Mouse (Mus musculus) liver, embryonic 14.5 days (tissue): ENCODE data around the gene Tmem181a. TPM values are rescaled to one million over a fixed set of nuclear protein-coding genes. Genes with fewer than 3 reads are reported as not detected.
"Not testable (repeated sequence)": the region's sequence is repeated elsewhere in the genome, so short reads cannot be mapped to it uniquely, and the experiment has no call there.

Source experiments
- ATAC-seq: fragments of 200-750 bp; cut with Nextera tagmentation; 2 replicates; pipeline ENCODE4 v1.8.0; 2017; ENCODE audit warnings: moderate number of reproducible peaks, mild to moderate bottlenecking, moderate library complexity; ENCODE audit not compliant: insufficient read depth
- DNase-seq, 3 experiments: peaks; one replicate each; pipeline ENCODE4 v3.0.0-alpha.2; 2012 to 2013; ENCODE audit warnings: low read depth in 3 of 3, low spot score in 3 of 3
- H3K27ac ChIP-seq: fragments of 300-500 bp; sonication (generic); 2 replicates; pipeline ENCODE4 v1.5.1; 2014; ENCODE audit warnings: moderate library complexity, mild to moderate bottlenecking, control low read depth, inconsistent platforms
- H3K27me3 ChIP-seq: fragments of 300-500 bp; sonication (generic); 2 replicates; pipeline ENCODE4 v1.6.1; 2014; ENCODE audit warnings: mild to moderate bottlenecking, low read length, moderate library complexity; ENCODE audit not compliant: control insufficient read depth, insufficient read depth
- H3K36me3 ChIP-seq: fragments of 300-500 bp; sonication (generic); replicated peaks from 2 replicates; pipeline ENCODE4 v1.6.1; 2014; ENCODE audit warnings: low read depth; ENCODE audit not compliant: control insufficient read depth, insufficient read depth
- H3K4me1 ChIP-seq, 2 experiments: fragments of 200-500 bp in 1 of 2; fragments of 300-500 bp in 1 of 2; sonication (generic) in 1 of 2; replicated peaks; 2 replicates each; pipeline ENCODE4 v1.6.1; 2012 to 2014; ENCODE audit warnings: antibody characterized with exemption in 1 of 2, inconsistent platforms in 1 of 2, low read length in 1 of 2; ENCODE audit not compliant: control insufficient read depth in 2 of 2, insufficient read depth in 2 of 2
- H3K4me2 ChIP-seq: fragments of 300-500 bp; sonication (generic); 2 replicates; pipeline ENCODE4 v1.6.1; 2014; ENCODE audit warnings: low read depth, mild to moderate bottlenecking, control low read depth, moderate library complexity
- H3K4me3 ChIP-seq, 2 experiments: fragments of 200-500 bp in 1 of 2; fragments of 300-500 bp in 1 of 2; sonication (generic) in 1 of 2; 2 replicates each; pipeline ENCODE4 v1.5.1; 2012 to 2014; ENCODE audit warnings: low read depth in 2 of 2, low read length in 2 of 2, mild to moderate bottlenecking in 2 of 2, control low read depth in 1 of 2, inconsistent platforms in 1 of 2, moderate library complexity in 1 of 2; ENCODE audit not compliant: insufficient read depth in 1 of 2
- H3K9ac ChIP-seq: fragments of 300-500 bp; sonication (generic); replicated peaks from 2 replicates; pipeline ENCODE4 v1.6.1; 2014; ENCODE audit warnings: mild to moderate bottlenecking, control low read depth, moderate library complexity
- H3K9me3 ChIP-seq: fragments of 300-500 bp; sonication (generic); 2 replicates; pipeline ENCODE4 v1.6.1; 2016; ENCODE audit warnings: low read length, mixed read lengths; ENCODE audit not compliant: control insufficient read depth
- WGBS: fragments of 180-500 bp; shearing (Covaris S2); extraction: QIAGEN DNeasy Blood & Tissue Kit; methylation state at CpG from one replicate; pipeline ENCODE4 v1.1.7; 2014; ENCODE audit not compliant: insufficient replicate concordance; 5-methylcytosine and 5-hydroxymethylcytosine counted together
- polyA plus RNA-seq, 2 experiments: library from polyadenylated mRNA; depleted of rRNA in 1 of 2; stranded (reverse) in 1 of 2; unstranded in 1 of 2; fragments of >200 nt; fragmentation: Nextera tagmentation in 1 of 2; extraction: Ambion mirVana in 1 of 2; gene quantifications; 2 replicates each; pipeline versions ENCODE4 v1.2.1 to v1.2.3; 2012 to 2014

Tmem181a gene
- polyA plus RNA-seq, 2 experiments = 2.3 to 2.5 TPM

DNA sequence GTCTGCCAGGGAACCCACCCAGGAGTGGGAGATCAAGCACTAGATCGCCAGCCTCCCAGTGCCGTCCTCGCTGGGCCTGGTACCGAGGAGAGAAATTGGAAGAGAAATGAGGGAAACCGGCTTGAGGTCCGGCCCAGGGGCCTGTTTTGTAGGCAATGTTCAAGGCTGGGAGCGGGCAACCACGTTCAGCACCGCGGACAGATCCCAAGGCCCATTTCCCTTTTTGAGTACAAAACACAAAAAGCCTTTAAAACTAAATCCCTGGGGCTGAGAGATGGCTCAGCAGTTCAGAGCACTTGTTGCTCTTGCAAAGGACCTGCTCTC is 65.1 kb downstream of the Tmem181a start:
- H3K4me2 ChIP-seq, ATAC-seq, H3K36me3 ChIP-seq, H3K27ac ChIP-seq, DNase-seq, H3K4me1 ChIP-seq, H3K4me3 ChIP-seq, H3K9ac ChIP-seq, H3K9me3 ChIP-seq, H3K27me3 ChIP-seq: not testable (repeated sequence)
- WGBS = no CpG with 5 or more reads among the region's 10 CpGs

DNA sequence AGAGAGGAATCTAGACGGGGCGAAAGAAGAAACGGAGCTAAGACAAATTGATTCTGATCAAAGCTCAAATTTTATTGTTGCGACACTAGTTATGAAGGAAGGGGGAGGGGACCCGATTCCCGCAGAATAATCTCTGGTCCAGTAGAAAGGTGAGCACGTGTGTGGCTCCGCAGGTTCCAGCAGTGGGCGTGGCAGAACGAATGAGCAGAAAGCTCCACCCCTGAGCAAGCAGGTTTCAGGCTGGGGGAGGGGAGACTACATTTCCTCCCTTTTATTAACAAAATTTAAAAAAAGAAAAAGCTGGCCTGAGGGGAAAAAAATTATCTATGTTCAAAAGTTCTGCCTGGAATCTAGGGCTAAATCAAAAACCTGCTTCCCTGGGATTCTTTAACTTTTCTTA is 68.4 kb downstream of the Tmem181a start:
- H3K4me2 ChIP-seq, H3K36me3 ChIP-seq, H3K9ac ChIP-seq, H3K4me1 ChIP-seq, H3K27ac ChIP-seq, ATAC-seq, H3K4me3 ChIP-seq, DNase-seq, H3K27me3 ChIP-seq, H3K9me3 ChIP-seq: not testable (repeated sequence)
- 60% methylated on average over 10 of the region's 10 CpGs for WGBS

DNA sequence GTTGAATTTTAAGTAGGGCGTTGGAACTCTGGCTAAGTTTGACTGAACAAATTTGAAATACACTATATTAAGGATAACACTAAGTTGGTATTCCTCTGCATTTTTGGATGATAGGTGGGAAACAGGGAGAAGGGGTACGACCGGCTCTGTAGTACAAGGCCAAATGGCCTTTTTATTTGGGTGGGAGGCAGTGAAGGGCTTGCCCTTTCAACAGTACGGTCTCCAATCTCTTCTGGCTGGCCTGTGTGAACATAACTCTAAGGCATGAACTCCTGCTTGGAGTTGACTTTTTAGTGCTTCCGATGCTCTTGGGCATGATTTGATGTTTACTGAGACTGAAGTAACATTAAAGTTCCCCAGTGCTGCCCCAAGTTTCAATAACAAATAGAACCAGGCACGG is 68.9 kb downstream of the Tmem181a start:
- H3K36me3 ChIP-seq, H3K27me3 ChIP-seq, H3K4me1 ChIP-seq, ATAC-seq, H3K4me3 ChIP-seq, H3K27ac ChIP-seq, H3K4me2 ChIP-seq, H3K9me3 ChIP-seq, H3K9ac ChIP-seq, DNase-seq: not testable (repeated sequence)
- 62% methylated on average over 6 of the region's 6 CpGs for WGBS

DNA sequence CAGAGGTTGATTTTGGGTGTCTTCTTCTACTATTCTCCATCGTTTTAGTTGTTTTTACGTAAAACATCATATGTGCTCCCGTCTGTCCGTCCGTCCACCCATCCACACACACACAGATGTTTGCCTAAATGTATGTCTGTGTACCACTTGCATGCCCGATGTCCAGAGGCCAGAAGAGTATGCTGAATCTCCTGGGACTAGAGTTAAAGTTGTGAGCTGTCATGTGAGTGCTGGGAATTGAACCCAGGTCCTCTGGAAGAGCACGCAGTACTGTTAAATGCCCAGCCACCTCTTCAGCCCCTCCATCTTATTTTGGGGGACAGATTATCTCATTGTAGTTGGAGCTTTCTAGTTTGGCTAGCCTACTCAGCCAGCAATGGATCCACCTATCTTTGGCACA is 70.9 kb downstream of the Tmem181a start:
- not testable (repeated sequence) for H3K27ac ChIP-seq, H3K36me3 ChIP-seq, H3K4me1 ChIP-seq, ATAC-seq, H3K9me3 ChIP-seq, H3K4me2 ChIP-seq, H3K27me3 ChIP-seq, DNase-seq, H3K9ac ChIP-seq, H3K4me3 ChIP-seq
- WGBS = 66% methylated on average over 7 of the region's 7 CpGs

- not testable (repeated sequence) for H3K36me3 ChIP-seq, DNase-seq, H3K27ac ChIP-seq, H3K9me3 ChIP-seq, H3K4me3 ChIP-seq, ATAC-seq, H3K4me1 ChIP-seq, H3K4me2 ChIP-seq, H3K9ac ChIP-seq, H3K27me3 ChIP-seq
- 62% methylated on average over 3 of the region's 4 CpGs for WGBS
These were observed 72.3 kb downstream of the Tmem181a start for GRCm38 (mm10) chr17:6328997-6329396.

- H3K4me3 ChIP-seq, H3K27ac ChIP-seq, H3K36me3 ChIP-seq, DNase-seq, H3K4me2 ChIP-seq, H3K9me3 ChIP-seq, H3K4me1 ChIP-seq, ATAC-seq, H3K9ac ChIP-seq, H3K27me3 ChIP-seq: not testable (repeated sequence)
- no CpG with 5 or more reads among the region's 12 CpGs for WGBS
These were observed 86.1 kb downstream of the Tmem181a start for GRCm38 (mm10) chr17:6342606-6343294.

GRCm38 (mm10) chr17:6355256-6355655 is 98.6 kb downstream of the Tmem181a start:
- H3K36me3 ChIP-seq = not testable (repeated sequence)

More at GRCm38 (mm10) chr17:6355256-6355655, 98.6 kb downstream of the Tmem181a start:
- WGBS = 63% methylated on average over 10 of the region's 10 CpGs
- not testable (repeated sequence) for DNase-seq, ATAC-seq, H3K27me3 ChIP-seq, H3K4me2 ChIP-seq, H3K4me1 ChIP-seq, H3K4me3 ChIP-seq, H3K9ac ChIP-seq, H3K9me3 ChIP-seq, H3K27ac ChIP-seq
